Mouse (Mus musculus): ENCODE results near the gene Armh4.

The Armh4 gene

GRCm38 (mm10) chr14:49733950-49734349, 49.2 kb downstream of the Armh4 start:
- no peak for DNase-seq (ENCODE audit: low read depth, low spot score)

GRCm38 (mm10) chr14:49723361-49724054, 59.7 kb downstream of the Armh4 start:
- DNase-seq (ENCODE audit: low read depth, low spot score) = peak; percentile 42

- DNase-seq (ENCODE audit: low read depth, low spot score) = no peak
Measured at GRCm38 (mm10) chr14:49722782-49723181, 60.4 kb downstream of the Armh4 start.

GRCm38 (mm10) chr14:49721281-49721680, 61.9 kb downstream of the Armh4 start:
- DNase-seq (ENCODE audit: low read depth, low spot score) = no peak

- DNase-seq (ENCODE audit: low read depth, low spot score) = no peak
Measured at GRCm38 (mm10) chr14:49719678-49720077, 63.5 kb downstream of the Armh4 start.

- no peak for DNase-seq (ENCODE audit: low read depth, low spot score)
Measured at GRCm38 (mm10) chr14:49711016-49711415, 72.2 kb downstream of the Armh4 start.

- no peak for DNase-seq (ENCODE audit: low read depth, low spot score)
Measured at GRCm38 (mm10) chr14:49703432-49704200, 79.6 kb downstream of the Armh4 start.

GRCm38 (mm10) chr14:49679511-49680284, 103.5 kb downstream of the Armh4 start:
- DNase-seq (ENCODE audit: low read depth, low spot score) = no peak

GRCm38 (mm10) chr14:49676580-49676979, 106.6 kb downstream of the Armh4 start:
- no peak for DNase-seq (ENCODE audit: low read depth, low spot score)

GRCm38 (mm10) chr14:49660444-49660843, 122.7 kb downstream of the Armh4 start:
- DNase-seq (ENCODE audit: low read depth, low spot score) = no peak

GRCm38 (mm10) chr14:49649191-49649590, 134.0 kb downstream of the Armh4 start:
- no peak for DNase-seq (ENCODE audit: low read depth, low spot score)

- no peak for DNase-seq (ENCODE audit: low read depth, low spot score)
Measured at GRCm38 (mm10) chr14:49637422-49637821, 145.8 kb downstream of the Armh4 start.

GRCm38 (mm10) chr14:49626055-49626454, 157.1 kb downstream of the Armh4 start:
- DNase-seq (ENCODE audit: low read depth, low spot score) = no peak
